Mouse (Mus musculus) embryonic facial prominence, embryonic 14.5 days (tissue): Measurements from ENCODE around the gene Hsph1. TPM values are rescaled to one million over a fixed set of nuclear protein-coding genes. Genes with fewer than 3 reads are reported as not detected.

Experiments used
- ATAC-seq: fragments of 200-750 bp; cut with Nextera tagmentation; 2 replicates; pipeline ENCODE4 v1.8.0; 2017; ENCODE audit warnings: low read depth, moderate number of reproducible peaks, moderate TSS enrichment
- DNase-seq: peaks from one replicate; pipeline ENCODE4 v3.0.0-alpha.2; 2015; ENCODE audit warnings: low spot score
- H3K27ac ChIP-seq: fragments of 300-500 bp; sonication (generic); replicated peaks from 2 replicates; pipeline ENCODE4 v1.5.1; 2014; ENCODE audit warnings: low read depth, mild to moderate bottlenecking, low read length, moderate library complexity
- H3K27me3 ChIP-seq: fragments of 300-500 bp; sonication (generic); replicated peaks from 2 replicates; pipeline ENCODE4 v1.6.1; 2014; ENCODE audit warnings: low read length; ENCODE audit not compliant: control insufficient read depth, insufficient read depth
- H3K36me3 ChIP-seq: fragments of 300-500 bp; sonication (generic); 2 replicates; pipeline ENCODE4 v1.6.1; 2014; ENCODE audit warnings: low read length, mixed read lengths; ENCODE audit not compliant: control insufficient read depth, insufficient read depth
- H3K4me1 ChIP-seq: fragments of 300-500 bp; sonication (generic); 2 replicates; pipeline ENCODE4 v1.6.1; 2014; ENCODE audit warnings: antibody characterized with exemption, low read length; ENCODE audit not compliant: control insufficient read depth, insufficient read depth
- H3K4me2 ChIP-seq: fragments of 300-500 bp; sonication (generic); 2 replicates; pipeline ENCODE4 v1.6.1; 2014; ENCODE audit warnings: low read depth, mild to moderate bottlenecking, low read length, moderate library complexity, mixed read lengths
- H3K4me3 ChIP-seq: fragments of 300-500 bp; sonication (generic); 2 replicates; pipeline ENCODE4 v1.5.1; 2014; ENCODE audit warnings: low read depth, mild to moderate bottlenecking, low read length
- H3K9ac ChIP-seq: fragments of 300-500 bp; sonication (generic); 2 replicates; pipeline ENCODE4 v1.6.1; 2014; ENCODE audit warnings: low read depth, mild to moderate bottlenecking, low read length, moderate library complexity, mixed read lengths
- H3K9me3 ChIP-seq: fragments of 300-500 bp; sonication (generic); 2 replicates; pipeline ENCODE4 v1.6.1; 2016; ENCODE audit warnings: low read length; ENCODE audit not compliant: control insufficient read depth
- WGBS: fragments of 180-500 bp; shearing (Covaris S2); extraction: QIAGEN DNeasy Blood & Tissue Kit; methylation state at CpG from one replicate; pipeline ENCODE4 v1.1.7; 2014; 5-methylcytosine and 5-hydroxymethylcytosine counted together
- polyA plus RNA-seq: library from polyadenylated mRNA; unstranded; fragments of >200 nt; fragmentation: Nextera tagmentation; extraction: Ambion mirVana; gene quantifications from 2 replicates; pipeline ENCODE4 v1.2.1, GENCODE M21; 2014

The Hsph1 gene
- polyA plus RNA-seq, 1 experiment from 2014 or later, result 67.0 TPM

- H3K9me3 ChIP-seq, result no peaks in the 10 kb centered on the region
- no peak overlapping the region for H3K4me3 ChIP-seq
- no peak overlapping the region for H3K4me2 ChIP-seq
- WGBS, result 54% methylated on average over 4 of the region's 4 CpGs
- H3K27ac ChIP-seq, result no peak overlapping the region
- DNase-seq, result no peak
- H3K9ac ChIP-seq, result no peak overlapping the region
- H3K4me1 ChIP-seq, result no peaks in the 10 kb centered on the region
- ATAC-seq, result no peak
- no peaks in the 10 kb centered on the region for H3K27me3 ChIP-seq
- no peaks in the 10 kb centered on the region for H3K36me3 ChIP-seq
Measured at GRCm38 (mm10) chr5:149648196-149648595, 12.0 kb upstream of the Hsph1 start.

GRCm38 (mm10) chr5:149647367-149648115 lies 11.4 kb upstream of the Hsph1 start:
- DNase-seq (no peak), ATAC-seq (no peak)
- no peak overlapping the region for H3K4me2 ChIP-seq
- no peaks in the 10 kb centered on the region for H3K4me1 ChIP-seq
- H3K27me3 ChIP-seq, result no peaks in the 10 kb centered on the region
- no peak overlapping the region for H3K9ac ChIP-seq
- no peaks in the 10 kb centered on the region for H3K36me3 ChIP-seq
- H3K27ac ChIP-seq, result no peak overlapping the region
- no peak overlapping the region for H3K4me3 ChIP-seq
- 62% methylated on average over 8 of the region's 8 CpGs for WGBS
- no peaks in the 10 kb centered on the region for H3K9me3 ChIP-seq

GRCm38 (mm10) chr5:149642783-149643509 lies 6.8 kb upstream of the Hsph1 start:
- WGBS, result 74% methylated on average over 11 of the region's 11 CpGs
- H3K9me3 ChIP-seq, result no peaks in the 10 kb centered on the region
- no peaks in the 10 kb centered on the region for H3K36me3 ChIP-seq
- H3K4me1 ChIP-seq, result no peaks in the 10 kb centered on the region
- no peak overlapping the region for H3K4me3 ChIP-seq
- DNase-seq (no peak), ATAC-seq (no peak)
- no peaks in the 10 kb centered on the region for H3K27me3 ChIP-seq
- no peak overlapping the region for H3K27ac ChIP-seq
- H3K4me2 ChIP-seq, result no peak overlapping the region
- H3K9ac ChIP-seq, result no peak overlapping the region

GRCm38 (mm10) chr5:149642366-149642765 lies 6.2 kb upstream of the Hsph1 start:
- H3K4me2 ChIP-seq, result no peak overlapping the region
- no peak overlapping the region for H3K4me3 ChIP-seq
- H3K27me3 ChIP-seq, result no peaks in the 10 kb centered on the region
- H3K27ac ChIP-seq, result no peak overlapping the region
- H3K36me3 ChIP-seq, result no peaks in the 10 kb centered on the region
- no peaks in the 10 kb centered on the region for H3K4me1 ChIP-seq
- 52% methylated on average over 6 of the region's 6 CpGs for WGBS
- ATAC-seq, result 0 out of 2 replicates have a peak, but pooled peaks have one; percentile 38
- no peak for DNase-seq
- H3K9me3 ChIP-seq, result no peaks in the 10 kb centered on the region
- H3K9ac ChIP-seq, result no peak overlapping the region

- H3K27me3 ChIP-seq, result no peaks in the 10 kb centered on the region
Measured at GRCm38 (mm10) chr5:149641277-149641892, 5.2 kb upstream of the Hsph1 start.

GRCm38 (mm10) chr5:149637306-149637705 lies 1.1 kb upstream of the Hsph1 start:
- H3K4me3 ChIP-seq, result peak overlapping the region; percentile 56
- H3K9ac ChIP-seq, result peak overlapping the region; percentile 70
- WGBS, result 43% methylated on average over 8 of the region's 8 CpGs

More at GRCm38 (mm10) chr5:149641277-149641892, 5.2 kb upstream of the Hsph1 start:
- Histone ChIP-seq H3K27ac (no peak overlapping the region), H3K36me3 (no peaks in the 10 kb centered on the region), H3K9ac (no peak overlapping the region), H3K9me3 (no peaks in the 10 kb centered on the region), H3K4me2 (no peak overlapping the region), H3K4me1 (no peaks in the 10 kb centered on the region), H3K4me3 (no peak overlapping the region)
- ATAC-seq (no peak), DNase-seq (no peak)
- WGBS, result 73% methylated on average over 8 of the region's 8 CpGs

GRCm38 (mm10) chr5:149635556-149635955 lies 620 bp downstream of the Hsph1 start:
- DNase-seq (peak; percentile 53), ATAC-seq (no peak)
- Histone ChIP-seq H3K4me2 (peak overlapping the region; percentile 65), H3K9ac (peak overlapping the region; percentile 70), H3K27ac (peak overlapping the region; percentile 75), H3K9me3 (no peaks in the 10 kb centered on the region), H3K36me3 (peaks cover 32% of the 10 kb centered on the region), H3K4me3 (peak overlapping the region; percentile 56), H3K4me1 (peaks cover 13% of the 10 kb centered on the region), H3K27me3 (no peaks in the 10 kb centered on the region)
- under 1% methylated on average over 22 of the region's 24 CpGs for WGBS

More at GRCm38 (mm10) chr5:149637306-149637705, 1.1 kb upstream of the Hsph1 start:
- H3K27me3 ChIP-seq, result no peaks in the 10 kb centered on the region
- peaks cover 13% of the 10 kb centered on the region for H3K4me1 ChIP-seq
- H3K9me3 ChIP-seq, result no peaks in the 10 kb centered on the region
- H3K36me3 ChIP-seq, result peaks cover 14% of the 10 kb centered on the region
- H3K4me2 ChIP-seq, result peak overlapping the region; percentile 65
- H3K27ac ChIP-seq, result peak overlapping the region; percentile 68; the same call in 1 of the 2 replicates
- no peak for ATAC-seq
- DNase-seq, result no peak

GRCm38 (mm10) chr5:149634409-149635035 lies 1.7 kb downstream of the Hsph1 start:
- no peaks in the 10 kb centered on the region for H3K27me3 ChIP-seq
- peaks cover 42% of the 10 kb centered on the region for H3K36me3 ChIP-seq
- peak overlapping the region; percentile 56 for H3K4me3 ChIP-seq
- ATAC-seq (no peak), DNase-seq (no peak)
- H3K9ac ChIP-seq, result peak overlapping the region; percentile 70
- peaks cover 13% of the 10 kb centered on the region for H3K4me1 ChIP-seq
- no peak overlapping the region for H3K27ac ChIP-seq
- 65% methylated on average over 11 of the region's 11 CpGs for WGBS
- H3K4me2 ChIP-seq, result peak overlapping the region; percentile 65
- H3K9me3 ChIP-seq, result no peaks in the 10 kb centered on the region
